Mouse (Mus musculus) erythroblast, embryonic 14.5 days (primary cell): ENCODE measurements around the gene Cntnap5a.

Experiments used
- GATA1 ChIP-seq: IDR thresholded peaks from 2 replicates; pipeline ENCODE4 v1.6.1; 2012; ENCODE audit warnings: low read length, inconsistent platforms, mixed read lengths
- TAL1 ChIP-seq: IDR thresholded peaks from 3 replicates; pipeline ENCODE4 v1.6.1; 2012; ENCODE audit warnings: low read length, inconsistent platforms, mixed read lengths

- TF ChIP-seq GATA1 (no peak), TAL1 (no peak)
Measured at GRCm38 (mm10) chr1:116029653-116030052, 345.1 kb downstream of the Cntnap5a start.
